Mouse (Mus musculus) layer of hippocampus, adult 9-10 months (tissue): ENCODE measurements around the gene Ybx2.
"Not testable (repeated sequence)": the region's sequence is repeated elsewhere in the genome, so short reads cannot be mapped to it uniquely, and the experiment has no call there.

ENCODE experiments used
- DNase-seq: peaks from one replicate; pipeline ENCODE4 v3.0.0; 2022; ENCODE audit warnings: low spot score

The Ybx2 gene

GRCm38 (mm10) chr11:69934681-69935080 is 915 bp upstream of the Ybx2 start:
- no peak for DNase-seq

GRCm38 (mm10) chr11:69936156-69936555 is 560 bp downstream of the Ybx2 start:
- no peak for DNase-seq

GRCm38 (mm10) chr11:69936714-69937347 is 1.2 kb downstream of the Ybx2 start:
- DNase-seq: no peak

GRCm38 (mm10) chr11:69937385-69937784 is 1.8 kb downstream of the Ybx2 start:
- DNase-seq: no peak

- no peak for DNase-seq
Observed at GRCm38 (mm10) chr11:69937834-69938233, 2.2 kb downstream of the Ybx2 start.

GRCm38 (mm10) chr11:69938401-69938979 is 2.9 kb downstream of the Ybx2 start:
- DNase-seq: no peak

- DNase-seq: no peak
Observed at GRCm38 (mm10) chr11:69939181-69939580, 3.6 kb downstream of the Ybx2 start.

GRCm38 (mm10) chr11:69939731-69940130 is 4.1 kb downstream of the Ybx2 start:
- no peak for DNase-seq

GRCm38 (mm10) chr11:69940962-69941361 is 5.4 kb downstream of the Ybx2 start:
- no peak for DNase-seq

- no peak for DNase-seq
Observed at GRCm38 (mm10) chr11:69945216-69945615, 9.6 kb downstream of the Ybx2 start.

GRCm38 (mm10) chr11:69945997-69946891 is 10.6 kb downstream of the Ybx2 start:
- DNase-seq: no peak

- DNase-seq: no peak
Observed at GRCm38 (mm10) chr11:69947337-69948065, 11.9 kb downstream of the Ybx2 start.

- DNase-seq: no peak
Observed at GRCm38 (mm10) chr11:69948066-69948762, 12.6 kb downstream of the Ybx2 start, which contains the start of gene Slc2a4. Slc2a4 (minus strand) TSS chr11:69948188.

GRCm38 (mm10) chr11:69948763-69949150 is 13.2 kb downstream of the Ybx2 start:
- DNase-seq: peak; percentile 62

- DNase-seq: no peak
Observed at GRCm38 (mm10) chr11:69950807-69951459, 15.3 kb downstream of the Ybx2 start.

- DNase-seq: no peak
Observed at GRCm38 (mm10) chr11:69952274-69952673, 16.7 kb downstream of the Ybx2 start.

GRCm38 (mm10) chr11:69953267-69953915 is 17.8 kb downstream of the Ybx2 start:
- DNase-seq: no peak

GRCm38 (mm10) chr11:69955618-69956017 is 20.0 kb downstream of the Ybx2 start:
- not testable (repeated sequence) for DNase-seq

- DNase-seq: no peak
Observed at GRCm38 (mm10) chr11:69956218-69956617, 20.6 kb downstream of the Ybx2 start.

GRCm38 (mm10) chr11:69960616-69961015 is 25.0 kb downstream of the Ybx2 start:
- DNase-seq: no peak

GRCm38 (mm10) chr11:69961841-69962240 is 26.2 kb downstream of the Ybx2 start:
- DNase-seq: no peak
